Mouse (Mus musculus): ENCODE measurements around the gene Pink1. TPM values are rescaled to one million over a fixed set of nuclear protein-coding genes. Genes with fewer than 3 reads are reported as not detected.

Pink1 gene
- polyA plus RNA-seq, 1 experiment: 103 TPM

GRCm38 (mm10) chr4:138303742-138304141, 22.4 kb downstream of the Pink1 start:
- 9% methylated on average over 18 of the region's 18 CpGs for WGBS
- no peak for TF ChIP-seq POLR2A (IDR thresholded peaks at IDR 0.05; ENCODE audit: control insufficient read depth, extremely low read depth, insufficient read depth, low read length, poor library complexity)
- TF ChIP-seq CTCF (IDR thresholded peaks at IDR 0.05; ENCODE audit: borderline replicate concordance, control insufficient read depth, extremely low read depth, insufficient read depth, low read length, poor library complexity): no peak
- no peak overlapping the region for H3K27ac ChIP-seq (ENCODE audit: control insufficient read depth, insufficient read depth, low read length)
- no peak for DNase-seq
- no peaks in the 10 kb centered on the region for H3K27me3 ChIP-seq (ENCODE audit: control insufficient read depth, insufficient read depth, low read length)
- H3K4me3 ChIP-seq (ENCODE audit: control insufficient read depth, insufficient read depth, low read length): peak overlapping the region; percentile 57
- H3K36me3 ChIP-seq (ENCODE audit: control insufficient read depth, insufficient read depth, low read length): no peaks in the 10 kb centered on the region
- peaks cover 13% of the 10 kb centered on the region for H3K4me1 ChIP-seq (replicated peaks; ENCODE audit: control insufficient read depth, insufficient read depth, low read length)

DNA sequence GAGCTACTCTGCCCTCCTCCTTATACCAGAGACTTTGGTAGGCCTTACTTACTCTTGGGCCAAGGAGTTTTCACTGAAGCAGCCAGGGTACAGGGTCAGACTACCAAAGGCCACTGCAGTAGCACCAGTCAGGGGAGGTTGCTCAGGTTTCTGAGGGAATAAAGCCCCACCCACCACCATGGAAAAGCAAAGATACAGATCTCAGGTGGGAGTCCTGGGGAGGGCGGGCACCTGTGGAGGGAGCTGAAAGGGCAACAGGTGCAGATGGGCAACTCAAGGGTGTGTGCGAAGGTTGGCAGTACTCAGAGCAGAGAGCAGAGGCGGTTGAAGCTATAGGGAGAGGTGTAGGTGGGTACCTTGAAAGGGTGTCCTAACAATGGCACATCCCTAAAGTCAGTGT, 23.1 kb downstream of the Pink1 start:
- WGBS: 95% methylated on average over 3 of the region's 3 CpGs
- no peak overlapping the region for H3K4me3 ChIP-seq (ENCODE audit: control insufficient read depth, insufficient read depth, low read length)
- TF ChIP-seq POLR2A (IDR thresholded peaks at IDR 0.05; ENCODE audit: control insufficient read depth, extremely low read depth, insufficient read depth, low read length, poor library complexity) (no peak), CTCF (IDR thresholded peaks at IDR 0.05; ENCODE audit: borderline replicate concordance, control insufficient read depth, extremely low read depth, insufficient read depth, low read length, poor library complexity) (no peak)
- no peak for DNase-seq
- peaks cover 13% of the 10 kb centered on the region for H3K4me1 ChIP-seq (replicated peaks; ENCODE audit: control insufficient read depth, insufficient read depth, low read length)
- no peaks in the 10 kb centered on the region for H3K36me3 ChIP-seq (ENCODE audit: control insufficient read depth, insufficient read depth, low read length)
- no peak overlapping the region for H3K27ac ChIP-seq (ENCODE audit: control insufficient read depth, insufficient read depth, low read length)
- no peaks in the 10 kb centered on the region for H3K27me3 ChIP-seq (ENCODE audit: control insufficient read depth, insufficient read depth, low read length)

DNA sequence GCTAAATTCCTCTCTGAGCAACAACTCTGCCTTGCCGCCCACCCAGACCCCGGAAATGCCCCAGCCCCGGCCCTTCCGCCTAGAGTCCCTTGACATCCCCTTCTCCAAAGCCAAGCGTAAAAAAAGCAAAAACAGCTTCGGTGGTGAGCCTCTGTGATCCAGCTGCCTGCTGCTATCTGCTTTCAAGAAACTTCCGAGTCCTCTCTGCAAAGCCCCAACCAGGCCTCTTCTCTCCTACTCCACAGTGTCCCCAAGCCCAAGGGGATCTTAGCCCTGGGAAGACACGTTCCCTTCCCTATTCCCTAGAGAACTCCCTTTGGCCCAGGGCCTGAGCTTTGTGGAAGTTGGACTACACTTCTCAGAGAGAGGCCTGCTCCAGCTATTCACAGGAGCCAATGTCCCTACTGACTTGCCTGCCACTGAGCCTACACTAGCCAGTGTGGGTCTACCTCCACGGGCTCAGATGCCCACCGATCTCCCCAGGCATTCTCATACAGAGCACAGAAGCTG, 24.8 kb downstream of the Pink1 start:
- no peaks in the 10 kb centered on the region for H3K27me3 ChIP-seq (ENCODE audit: control insufficient read depth, insufficient read depth, low read length)
- 91% methylated on average over 10 of the region's 10 CpGs for WGBS
- no peaks in the 10 kb centered on the region for H3K36me3 ChIP-seq (ENCODE audit: control insufficient read depth, insufficient read depth, low read length)
- no peak overlapping the region for H3K27ac ChIP-seq (ENCODE audit: control insufficient read depth, insufficient read depth, low read length)
- TF ChIP-seq CTCF (IDR thresholded peaks at IDR 0.05; ENCODE audit: borderline replicate concordance, control insufficient read depth, extremely low read depth, insufficient read depth, low read length, poor library complexity) (no peak), POLR2A (IDR thresholded peaks at IDR 0.05; ENCODE audit: control insufficient read depth, extremely low read depth, insufficient read depth, low read length, poor library complexity) (no peak)
- no peak for DNase-seq
- H3K4me1 ChIP-seq (replicated peaks; ENCODE audit: control insufficient read depth, insufficient read depth, low read length): peaks cover 13% of the 10 kb centered on the region
- no peak overlapping the region for H3K4me3 ChIP-seq (ENCODE audit: control insufficient read depth, insufficient read depth, low read length)

GRCm38 (mm10) chr4:138293949-138294550, 32.1 kb downstream of the Pink1 start:
- TF ChIP-seq CTCF (IDR thresholded peaks at IDR 0.05; ENCODE audit: borderline replicate concordance, control insufficient read depth, extremely low read depth, insufficient read depth, low read length, poor library complexity) (no peak), POLR2A (IDR thresholded peaks at IDR 0.05; ENCODE audit: control insufficient read depth, extremely low read depth, insufficient read depth, low read length, poor library complexity) (no peak)
- Histone ChIP-seq H3K4me3 (ENCODE audit: control insufficient read depth, insufficient read depth, low read length) (no peak overlapping the region), H3K27me3 (ENCODE audit: control insufficient read depth, insufficient read depth, low read length) (no peaks in the 10 kb centered on the region), H3K4me1 (replicated peaks; ENCODE audit: control insufficient read depth, insufficient read depth, low read length) (no peaks in the 10 kb centered on the region), H3K27ac (ENCODE audit: control insufficient read depth, insufficient read depth, low read length) (no peak overlapping the region), H3K36me3 (ENCODE audit: control insufficient read depth, insufficient read depth, low read length) (no peaks in the 10 kb centered on the region)
- DNase-seq: no peak
- 88% methylated on average over 9 of the region's 14 CpGs for WGBS

- no peak for DNase-seq
- WGBS: 94% methylated on average over 18 of the region's 18 CpGs
- H3K27ac ChIP-seq (ENCODE audit: control insufficient read depth, insufficient read depth, low read length): no peak overlapping the region
- no peak overlapping the region for H3K4me3 ChIP-seq (ENCODE audit: control insufficient read depth, insufficient read depth, low read length)
- TF ChIP-seq CTCF (IDR thresholded peaks at IDR 0.05; ENCODE audit: borderline replicate concordance, control insufficient read depth, extremely low read depth, insufficient read depth, low read length, poor library complexity): no peak
- no peak for TF ChIP-seq POLR2A (IDR thresholded peaks at IDR 0.05; ENCODE audit: control insufficient read depth, extremely low read depth, insufficient read depth, low read length, poor library complexity)
- H3K36me3 ChIP-seq (ENCODE audit: control insufficient read depth, insufficient read depth, low read length): no peaks in the 10 kb centered on the region
- H3K4me1 ChIP-seq (replicated peaks; ENCODE audit: control insufficient read depth, insufficient read depth, low read length): no peaks in the 10 kb centered on the region
- no peaks in the 10 kb centered on the region for H3K27me3 ChIP-seq (ENCODE audit: control insufficient read depth, insufficient read depth, low read length)
Measured at GRCm38 (mm10) chr4:138293261-138293948, 32.7 kb downstream of the Pink1 start.

- WGBS: 94% methylated on average over 13 of the region's 13 CpGs
- no peaks in the 10 kb centered on the region for H3K4me1 ChIP-seq (replicated peaks; ENCODE audit: control insufficient read depth, insufficient read depth, low read length)
- no peak for TF ChIP-seq POLR2A (IDR thresholded peaks at IDR 0.05; ENCODE audit: control insufficient read depth, extremely low read depth, insufficient read depth, low read length, poor library complexity)
- TF ChIP-seq CTCF (IDR thresholded peaks at IDR 0.05; ENCODE audit: borderline replicate concordance, control insufficient read depth, extremely low read depth, insufficient read depth, low read length, poor library complexity): no peak
- H3K27me3 ChIP-seq (ENCODE audit: control insufficient read depth, insufficient read depth, low read length): no peaks in the 10 kb centered on the region
- no peak overlapping the region for H3K27ac ChIP-seq (ENCODE audit: control insufficient read depth, insufficient read depth, low read length)
- DNase-seq: no peak
- H3K36me3 ChIP-seq (ENCODE audit: control insufficient read depth, insufficient read depth, low read length): no peaks in the 10 kb centered on the region
- no peak overlapping the region for H3K4me3 ChIP-seq (ENCODE audit: control insufficient read depth, insufficient read depth, low read length)
Measured at GRCm38 (mm10) chr4:138292028-138292427, 34.1 kb downstream of the Pink1 start.
